Mouse (Mus musculus) liver, postnatal 0 days (tissue): ENCODE measurements around the gene Rtp2. TPM values are rescaled to one million over a fixed set of nuclear protein-coding genes. Genes with fewer than 3 reads are reported as not detected.
A peak's percentile ranks its signal among the peaks of the same experiment; 100 is the strongest.

ENCODE experiments used
- ATAC-seq: fragments of 200-750 bp; cut with Nextera tagmentation; 2 replicates; pipeline ENCODE4 v1.8.0; 2017; ENCODE audit warnings: mild to moderate bottlenecking, moderate library complexity
- DNase-seq: peaks from one replicate; pipeline ENCODE4 v3.0.0-alpha.2; 2016
- H3K27ac ChIP-seq: fragments of 300-500 bp; sonication (generic); 2 replicates; pipeline ENCODE4 v1.5.1; 2014; ENCODE audit warnings: antibody characterized with exemption, moderate library complexity, mild to moderate bottlenecking, low read depth
- H3K27me3 ChIP-seq: fragments of 300-500 bp; sonication (generic); 2 replicates; pipeline ENCODE4 v1.6.1; 2014; ENCODE audit warnings: low read length, control low read depth, mixed read lengths; ENCODE audit not compliant: insufficient read depth
- H3K36me3 ChIP-seq: fragments of 300-500 bp; sonication (generic); replicated peaks from 2 replicates; pipeline ENCODE4 v1.6.1; 2014; ENCODE audit warnings: mild to moderate bottlenecking, control low read depth, low read length, moderate library complexity, mixed read lengths; ENCODE audit not compliant: insufficient read depth
- H3K4me1 ChIP-seq: fragments of 300-500 bp; sonication (generic); 2 replicates; pipeline ENCODE4 v1.6.1; 2014; ENCODE audit warnings: antibody characterized with exemption, mild to moderate bottlenecking, control low read depth; ENCODE audit not compliant: insufficient read depth
- H3K4me2 ChIP-seq: fragments of 300-500 bp; sonication (generic); 2 replicates; pipeline ENCODE4 v1.6.1; 2014; ENCODE audit warnings: low read depth, mild to moderate bottlenecking, low read length, moderate library complexity, mixed read lengths
- H3K4me3 ChIP-seq: fragments of 300-500 bp; sonication (generic); 2 replicates; pipeline ENCODE4 v1.5.1; 2014; ENCODE audit warnings: low read depth, low read length
- H3K9ac ChIP-seq: fragments of 300-500 bp; sonication (generic); replicated peaks from 2 replicates; pipeline ENCODE4 v1.6.1; 2014; ENCODE audit warnings: mild to moderate bottlenecking, moderate library complexity
- H3K9me3 ChIP-seq: fragments of 300-500 bp; sonication (generic); 2 replicates; pipeline ENCODE4 v1.6.1; 2016; ENCODE audit warnings: mild to moderate bottlenecking, control low read depth, low read length, mixed read lengths
- CTCF ChIP-seq: sonication (generic); IDR thresholded peaks from 2 replicates; pipeline ENCODE4 v1.5.1; 2016; ENCODE audit warnings: antibody characterized with exemption, low read depth
- EP300 ChIP-seq: IDR thresholded peaks from 2 replicates; pipeline ENCODE4 v1.6.1; 2016; ENCODE audit warnings: antibody characterized with exemption, low read depth, mild to moderate bottlenecking
- WGBS: fragments of 180-500 bp; shearing (Covaris S2); extraction: QIAGEN DNeasy Blood & Tissue Kit; methylation state at CpG from one replicate; pipeline ENCODE4 v1.1.7; 2014; ENCODE audit not compliant: insufficient replicate concordance; 5-methylcytosine and 5-hydroxymethylcytosine counted together
- polyA plus RNA-seq: library from polyadenylated mRNA; unstranded; fragments of >200 nt; fragmentation: Nextera tagmentation; extraction: Ambion mirVana; gene quantifications from 2 replicates; pipeline ENCODE4 v1.2.1, GENCODE M21; 2015

Gene Rtp2
- polyA plus RNA-seq, 1 experiment from 2014 or later = not detected

GRCm38 (mm10) chr16:23976196-23976595 lies 44.0 kb upstream of the Rtp2 start:
- H3K27ac ChIP-seq = no peak overlapping the region
- no peaks in the 10 kb centered on the region for H3K27me3 ChIP-seq
- no peaks in the 10 kb centered on the region for H3K9me3 ChIP-seq
- H3K9ac ChIP-seq = no peak overlapping the region
- TF ChIP-seq CTCF = no peak
- no peak for TF ChIP-seq EP300
- H3K36me3 ChIP-seq = peaks cover 9% of the 10 kb centered on the region; the same call in 1 of the 2 replicates
- peaks cover 10% of the 10 kb centered on the region for H3K4me1 ChIP-seq
- DNase-seq (no peak), ATAC-seq (no peak)
- WGBS = 75% methylated on average over 2 of the region's 2 CpGs
- no peak overlapping the region for H3K4me2 ChIP-seq
- no peak overlapping the region for H3K4me3 ChIP-seq

GRCm38 (mm10) chr16:23973635-23974367 lies 41.6 kb upstream of the Rtp2 start:
- WGBS = 70% methylated on average over 9 of the region's 9 CpGs
- H3K36me3 ChIP-seq = peaks cover 9% of the 10 kb centered on the region; the same call in 1 of the 2 replicates

GRCm38 (mm10) chr16:23972901-23973300 lies 40.7 kb upstream of the Rtp2 start:
- TF ChIP-seq CTCF (no peak), EP300 (no peak)
- Histone ChIP-seq H3K4me1 (no peaks in the 10 kb centered on the region), H3K9ac (no peak overlapping the region), H3K27ac (no peak overlapping the region), H3K4me3 (peak overlapping the region; percentile 15; the same call in 1 of the 2 replicates), H3K27me3 (no peaks in the 10 kb centered on the region), H3K9me3 (peaks cover under 1% of the 10 kb centered on the region; the same call in 1 of the 2 replicates), H3K4me2 (peak overlapping the region; percentile 62), H3K36me3 (peaks cover 12% of the 10 kb centered on the region)
- DNase-seq = no peak
- whole genome bisulfite sequencing = 70% methylated on average over 11 of the region's 11 CpGs
- no peak for ATAC-seq

More at GRCm38 (mm10) chr16:23973635-23974367, 41.6 kb upstream of the Rtp2 start:
- no peak for TF ChIP-seq EP300
- TF ChIP-seq CTCF = no peak
- no peaks in the 10 kb centered on the region for H3K27me3 ChIP-seq
- DNase-seq = no peak
- no peaks in the 10 kb centered on the region for H3K4me1 ChIP-seq
- no peak overlapping the region for H3K4me3 ChIP-seq
- no peak for ATAC-seq
- H3K4me2 ChIP-seq = no peak overlapping the region
- H3K9me3 ChIP-seq = no peaks in the 10 kb centered on the region
- H3K27ac ChIP-seq = no peak overlapping the region
- H3K9ac ChIP-seq = no peak overlapping the region

- Histone ChIP-seq H3K27ac (no peak overlapping the region), H3K27me3 (no peaks in the 10 kb centered on the region), H3K4me1 (no peaks in the 10 kb centered on the region), H3K9ac (0 out of 2 replicates have a peak overlapping the region, but pooled peaks have one; percentile 18), H3K4me3 (peak overlapping the region; percentile 15), H3K9me3 (peaks cover 3% of the 10 kb centered on the region; the same call in 1 of the 2 replicates), H3K4me2 (peak overlapping the region; percentile 62), H3K36me3 (peaks cover 14% of the 10 kb centered on the region)
- ATAC-seq (peak; percentile 97), DNase-seq (peak; percentile 76)
- TF ChIP-seq CTCF (no peak), EP300 (no peak)
- 64% methylated on average over 20 of the region's 20 CpGs for WGBS
Observed at GRCm38 (mm10) chr16:23972126-23972740, 40.0 kb upstream of the Rtp2 start.

- ATAC-seq = no peak
- TF ChIP-seq EP300 = no peak
- TF ChIP-seq CTCF = no peak
- DNase-seq = no peak
- Histone ChIP-seq H3K4me3 (no peak overlapping the region), H3K9ac (no peak overlapping the region), H3K27ac (no peak overlapping the region), H3K27me3 (no peaks in the 10 kb centered on the region), H3K4me2 (no peak overlapping the region), H3K9me3 (peaks cover 3% of the 10 kb centered on the region; the same call in 1 of the 2 replicates), H3K36me3 (peaks cover 17% of the 10 kb centered on the region), H3K4me1 (no peaks in the 10 kb centered on the region)
- WGBS = 79% methylated on average over 14 of the region's 14 CpGs
Observed at GRCm38 (mm10) chr16:23969919-23970318, 37.7 kb upstream of the Rtp2 start.

GRCm38 (mm10) chr16:23968888-23969287 lies 36.7 kb upstream of the Rtp2 start:
- no peak for DNase-seq
- no peak for TF ChIP-seq EP300
- no peak for TF ChIP-seq CTCF
- WGBS = 87% methylated on average over 4 of the region's 4 CpGs

More at GRCm38 (mm10) chr16:23968888-23969287, 36.7 kb upstream of the Rtp2 start:
- Histone ChIP-seq H3K27ac (no peak overlapping the region), H3K9me3 (peaks cover 3% of the 10 kb centered on the region; the same call in 1 of the 2 replicates), H3K4me3 (no peak overlapping the region), H3K4me1 (no peaks in the 10 kb centered on the region), H3K4me2 (no peak overlapping the region), H3K9ac (no peak overlapping the region), H3K27me3 (no peaks in the 10 kb centered on the region), H3K36me3 (peaks cover 14% of the 10 kb centered on the region)
- ATAC-seq = no peak
